Mouse (Mus musculus): ENCODE results near the gene Ccdc33. TPM values are rescaled to one million over a fixed set of nuclear protein-coding genes. Genes with fewer than 3 reads are reported as not detected.

Gene Ccdc33
- not detected for polyA plus RNA-seq (2014; fragmentation: Illumina TruSeq; extraction: RNeasy Lipid Tissue Mini Kit (QIAGEN cat#74804); ENCODE audit: low read depth, low replicate concordance)

GRCm38 (mm10) chr9:58118671-58119070, at the start of gene Ccdc33:
Gene Ccdc33, minus strand, starts transcription at chr9:58118823.

GRCm38 (mm10) chr9:58063531-58063930, 55.1 kb downstream of the Ccdc33 start, which contains the start of gene Stra6:
Gene Stra6, plus strand, starts transcription at chr9:58063788.

GRCm38 (mm10) chr9:58005753-58006461, 112.7 kb downstream of the Ccdc33 start, which contains the start of gene Cyp11a1:
Gene Cyp11a1, plus strand, starts transcription at chr9:58006411.

Other genes with a start within 250 kb of the Ccdc33 start
- gene Ubl7, start 207.8 kb downstream of the Ccdc33 start, polyA plus RNA-seq (2014; fragmentation: Illumina TruSeq; extraction: RNeasy Lipid Tissue Mini Kit (QIAGEN cat#74804); ENCODE audit: low read depth, low replicate concordance) = 45.6 TPM
- gene Sema7a, start 178.7 kb downstream of the Ccdc33 start, polyA plus RNA-seq (2014; fragmentation: Illumina TruSeq; extraction: RNeasy Lipid Tissue Mini Kit (QIAGEN cat#74804); ENCODE audit: low read depth, low replicate concordance) = 0.57 TPM
- 0.40 TPM for gene Cyp11a1, start 112.4 kb downstream of the Ccdc33 start, polyA plus RNA-seq (2014; fragmentation: Illumina TruSeq; extraction: RNeasy Lipid Tissue Mini Kit (QIAGEN cat#74804); ENCODE audit: low read depth, low replicate concordance)
- gene Stra6, start 55.0 kb downstream of the Ccdc33 start, polyA plus RNA-seq (2014; fragmentation: Illumina TruSeq; extraction: RNeasy Lipid Tissue Mini Kit (QIAGEN cat#74804); ENCODE audit: low read depth, low replicate concordance) = 0.24 TPM
- 1.5 TPM for gene Islr, start 85.5 kb upstream of the Ccdc33 start, polyA plus RNA-seq (2014; fragmentation: Illumina TruSeq; extraction: RNeasy Lipid Tissue Mini Kit (QIAGEN cat#74804); ENCODE audit: low read depth, low replicate concordance)
- not detected for gene Islr2, start 85.5 kb upstream of the Ccdc33 start, polyA plus RNA-seq (2014; fragmentation: Illumina TruSeq; extraction: RNeasy Lipid Tissue Mini Kit (QIAGEN cat#74804); ENCODE audit: low read depth, low replicate concordance)
- 2.6 TPM for gene Pml, start 131.0 kb upstream of the Ccdc33 start, polyA plus RNA-seq (2014; fragmentation: Illumina TruSeq; extraction: RNeasy Lipid Tissue Mini Kit (QIAGEN cat#74804); ENCODE audit: low read depth, low replicate concordance)
- 7.3 TPM for gene Stoml1, start 134.3 kb upstream of the Ccdc33 start, polyA plus RNA-seq (2014; fragmentation: Illumina TruSeq; extraction: RNeasy Lipid Tissue Mini Kit (QIAGEN cat#74804); ENCODE audit: low read depth, low replicate concordance)
- 1.6 TPM for gene Loxl1, start 194.4 kb upstream of the Ccdc33 start, polyA plus RNA-seq (2014; fragmentation: Illumina TruSeq; extraction: RNeasy Lipid Tissue Mini Kit (QIAGEN cat#74804); ENCODE audit: low read depth, low replicate concordance)

Measured in kidney, adult 10 weeks (tissue).